Mouse (Mus musculus): ENCODE data around the gene Pamr1. TPM values are rescaled to one million over a fixed set of nuclear protein-coding genes. Genes with fewer than 3 reads are reported as not detected.

The Pamr1 gene
- polyA plus RNA-seq, 1 experiment from 2014 or later = 59.4 TPM

GRCm38 (mm10) chr2:102550910-102551582, 1.2 kb downstream of the Pamr1 start:
- Histone ChIP-seq H3K36me3 (no peaks in the 10 kb centered on the region), H3K9me3 (no peaks in the 10 kb centered on the region), H3K9ac (no peak overlapping the region), H3K4me1 (peaks cover 35% of the 10 kb centered on the region), H3K27ac (no peak overlapping the region), H3K27me3 (peaks cover 8% of the 10 kb centered on the region; the same call in 1 of the 2 replicates), H3K4me3 (peak overlapping the region; percentile 43), H3K4me2 (peak overlapping the region; percentile 50)
- whole genome bisulfite sequencing = 26% methylated on average over 6 of the region's 6 CpGs
- ATAC-seq (ENCODE audit: insufficient number of reproducible peaks, low FRiP score, low TSS enrichment, low read depth) = no peak

- no peaks in the 10 kb centered on the region for H3K9me3 ChIP-seq
- peak overlapping the region; percentile 50; the same call in 1 of the 2 replicates for H3K27ac ChIP-seq
- no peak for ATAC-seq (ENCODE audit: insufficient number of reproducible peaks, low FRiP score, low TSS enrichment, low read depth)
- peaks cover 35% of the 10 kb centered on the region for H3K4me1 ChIP-seq
- peaks cover 8% of the 10 kb centered on the region; the same call in 1 of the 2 replicates for H3K27me3 ChIP-seq
- no peak overlapping the region for H3K9ac ChIP-seq
- peak overlapping the region; percentile 50; the same call in 1 of the 2 replicates for H3K4me2 ChIP-seq
- no peaks in the 10 kb centered on the region for H3K36me3 ChIP-seq
- 21% methylated on average over 3 of the region's 3 CpGs for WGBS
- peak overlapping the region; percentile 43; the same call in 1 of the 2 replicates for H3K4me3 ChIP-seq
Observed at GRCm38 (mm10) chr2:102551594-102551993, 1.8 kb downstream of the Pamr1 start.

- Histone ChIP-seq H3K4me1 (peaks cover 38% of the 10 kb centered on the region), H3K4me2 (peak overlapping the region; percentile 50; the same call in 1 of the 2 replicates), H3K27me3 (peaks cover 8% of the 10 kb centered on the region; the same call in 1 of the 2 replicates), H3K9ac (no peak overlapping the region), H3K9me3 (no peaks in the 10 kb centered on the region), H3K27ac (peak overlapping the region; percentile 50), H3K4me3 (peak overlapping the region; percentile 43; the same call in 1 of the 2 replicates), H3K36me3 (no peaks in the 10 kb centered on the region)
- WGBS = 9% methylated on average over 5 of the region's 5 CpGs
- peak; percentile 49; the same call in 1 of the 2 replicates for ATAC-seq (ENCODE audit: insufficient number of reproducible peaks, low FRiP score, low TSS enrichment, low read depth)
Observed at GRCm38 (mm10) chr2:102552095-102552537, 2.3 kb downstream of the Pamr1 start.

- no peak overlapping the region for H3K4me3 ChIP-seq
- no peak overlapping the region for H3K27ac ChIP-seq
- H3K4me1 ChIP-seq = peaks cover 16% of the 10 kb centered on the region; the same call in 1 of the 2 replicates
- ATAC-seq (ENCODE audit: insufficient number of reproducible peaks, low FRiP score, low TSS enrichment, low read depth) = no peak
- no peak overlapping the region for H3K4me2 ChIP-seq
- H3K9me3 ChIP-seq = no peaks in the 10 kb centered on the region
- no peaks in the 10 kb centered on the region for H3K36me3 ChIP-seq
- H3K9ac ChIP-seq = no peak overlapping the region
- WGBS = 59% methylated on average over 4 of the region's 4 CpGs
- H3K27me3 ChIP-seq = no peaks in the 10 kb centered on the region
Observed at GRCm38 (mm10) chr2:102557085-102557484, 7.3 kb downstream of the Pamr1 start.

DNA sequence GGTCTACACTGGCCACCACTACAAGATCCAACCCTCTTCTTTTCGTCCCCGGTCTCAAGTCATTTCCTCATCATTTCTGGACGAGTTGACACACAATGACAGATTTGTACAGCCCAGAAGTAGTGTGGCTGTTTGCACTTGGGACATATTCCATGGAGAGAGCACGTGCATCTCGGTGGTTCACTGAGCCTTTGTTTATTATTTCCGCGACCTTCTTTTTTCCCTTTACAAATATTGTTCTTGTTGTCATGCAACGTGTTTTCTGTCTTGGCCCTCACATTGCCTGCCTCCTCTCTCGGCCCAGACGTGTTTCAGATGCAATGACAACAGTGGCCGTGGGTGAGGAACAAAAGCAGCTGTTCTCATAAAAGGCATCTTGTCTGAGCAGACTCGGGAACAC, 9.2 kb downstream of the Pamr1 start:
- H3K27me3 ChIP-seq = no peaks in the 10 kb centered on the region
- 84% methylated on average over 12 of the region's 12 CpGs for WGBS
- 0 out of 2 replicates have a peak, but pooled peaks cover 7% of the 10 kb centered on the region for H3K4me1 ChIP-seq
- H3K27ac ChIP-seq = no peak overlapping the region
- H3K4me2 ChIP-seq = no peak overlapping the region
- H3K36me3 ChIP-seq = no peaks in the 10 kb centered on the region
- no peak for ATAC-seq (ENCODE audit: insufficient number of reproducible peaks, low FRiP score, low TSS enrichment, low read depth)
- H3K4me3 ChIP-seq = no peak overlapping the region
- no peak overlapping the region for H3K9ac ChIP-seq
- no peaks in the 10 kb centered on the region for H3K9me3 ChIP-seq

- ATAC-seq (ENCODE audit: insufficient number of reproducible peaks, low FRiP score, low TSS enrichment, low read depth) = no peak
- Histone ChIP-seq H3K27me3 (no peaks in the 10 kb centered on the region), H3K9ac (no peak overlapping the region), H3K9me3 (no peaks in the 10 kb centered on the region), H3K27ac (no peak overlapping the region), H3K4me2 (no peak overlapping the region), H3K4me3 (no peak overlapping the region), H3K36me3 (peaks cover 2% of the 10 kb centered on the region; the same call in 1 of the 2 replicates), H3K4me1 (no peaks in the 10 kb centered on the region)
- WGBS = 77% methylated on average over 1 of the region's 1 CpGs
Observed at GRCm38 (mm10) chr2:102563848-102564247, 14.0 kb downstream of the Pamr1 start.

- Histone ChIP-seq H3K27me3 (no peaks in the 10 kb centered on the region), H3K4me2 (no peak overlapping the region)
Observed at GRCm38 (mm10) chr2:102579248-102579647, 29.4 kb downstream of the Pamr1 start.

DNA sequence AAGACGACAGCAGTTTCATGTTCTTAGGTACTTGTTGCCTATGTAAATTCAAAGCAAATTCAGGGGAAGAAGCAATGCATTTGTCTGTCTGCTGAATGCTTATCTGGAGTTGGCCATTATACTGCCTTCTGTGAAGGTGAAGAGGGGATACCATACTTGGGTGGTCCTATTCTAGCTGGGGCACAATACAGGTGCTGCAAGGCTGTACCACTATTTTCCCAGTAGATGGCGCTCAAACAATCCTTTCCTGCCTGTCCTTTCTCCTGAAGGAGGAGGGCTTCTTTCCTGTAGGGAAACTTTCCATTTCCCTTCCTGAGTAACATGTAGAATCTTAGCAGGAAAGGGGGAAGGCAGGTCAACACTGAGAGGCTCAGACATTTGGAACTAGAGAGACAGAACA, 40.2 kb downstream of the Pamr1 start:
- ATAC-seq (ENCODE audit: insufficient number of reproducible peaks, low FRiP score, low TSS enrichment, low read depth) = no peak
- 39% methylated on average over 2 of the region's 2 CpGs for WGBS
- H3K9me3 ChIP-seq = no peaks in the 10 kb centered on the region
- H3K4me2 ChIP-seq = no peak overlapping the region
- no peaks in the 10 kb centered on the region for H3K36me3 ChIP-seq
- H3K9ac ChIP-seq = no peak overlapping the region
- H3K4me1 ChIP-seq = no peaks in the 10 kb centered on the region
- no peak overlapping the region for H3K27ac ChIP-seq
- no peaks in the 10 kb centered on the region for H3K27me3 ChIP-seq
- H3K4me3 ChIP-seq = no peak overlapping the region

More at GRCm38 (mm10) chr2:102579248-102579647, 29.4 kb downstream of the Pamr1 start:
- no peaks in the 10 kb centered on the region for H3K4me1 ChIP-seq
- H3K36me3 ChIP-seq = no peaks in the 10 kb centered on the region
- no peak overlapping the region for H3K27ac ChIP-seq
- no peak overlapping the region for H3K9ac ChIP-seq
- H3K4me3 ChIP-seq = no peak overlapping the region
- H3K9me3 ChIP-seq = no peaks in the 10 kb centered on the region
- 72% methylated on average over 4 of the region's 4 CpGs for whole genome bisulfite sequencing
- ATAC-seq (ENCODE audit: insufficient number of reproducible peaks, low FRiP score, low TSS enrichment, low read depth) = no peak

DNA sequence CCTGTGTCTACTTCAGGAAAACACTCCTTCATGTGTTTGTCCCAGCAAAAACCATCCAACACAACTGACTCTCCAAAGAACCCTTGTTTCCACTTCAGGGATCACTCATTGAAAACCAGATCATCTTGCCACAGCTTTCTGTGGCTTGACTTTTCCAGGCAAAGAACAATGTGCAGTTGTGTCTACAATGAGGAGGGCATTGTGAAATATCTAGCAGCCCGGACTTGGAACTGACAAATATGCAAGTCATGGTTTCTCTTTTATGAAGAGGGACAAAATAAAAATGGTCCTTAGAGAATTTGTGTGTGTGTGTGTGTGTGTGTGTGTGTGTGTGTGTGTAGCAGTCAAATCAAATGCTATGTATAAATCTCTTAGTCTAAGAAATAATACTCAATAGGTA, 44.7 kb downstream of the Pamr1 start:
- H3K9ac ChIP-seq = no peak overlapping the region
- H3K27ac ChIP-seq = no peak overlapping the region
- H3K36me3 ChIP-seq = no peaks in the 10 kb centered on the region
- no peaks in the 10 kb centered on the region for H3K9me3 ChIP-seq
- H3K4me3 ChIP-seq = no peak overlapping the region
- ATAC-seq (ENCODE audit: insufficient number of reproducible peaks, low FRiP score, low TSS enrichment, low read depth) = no peak
- H3K4me2 ChIP-seq = no peak overlapping the region
- H3K27me3 ChIP-seq = no peaks in the 10 kb centered on the region
- 78% methylated on average over 1 of the region's 1 CpGs for WGBS
- peaks cover 8% of the 10 kb centered on the region for H3K4me1 ChIP-seq

DNA sequence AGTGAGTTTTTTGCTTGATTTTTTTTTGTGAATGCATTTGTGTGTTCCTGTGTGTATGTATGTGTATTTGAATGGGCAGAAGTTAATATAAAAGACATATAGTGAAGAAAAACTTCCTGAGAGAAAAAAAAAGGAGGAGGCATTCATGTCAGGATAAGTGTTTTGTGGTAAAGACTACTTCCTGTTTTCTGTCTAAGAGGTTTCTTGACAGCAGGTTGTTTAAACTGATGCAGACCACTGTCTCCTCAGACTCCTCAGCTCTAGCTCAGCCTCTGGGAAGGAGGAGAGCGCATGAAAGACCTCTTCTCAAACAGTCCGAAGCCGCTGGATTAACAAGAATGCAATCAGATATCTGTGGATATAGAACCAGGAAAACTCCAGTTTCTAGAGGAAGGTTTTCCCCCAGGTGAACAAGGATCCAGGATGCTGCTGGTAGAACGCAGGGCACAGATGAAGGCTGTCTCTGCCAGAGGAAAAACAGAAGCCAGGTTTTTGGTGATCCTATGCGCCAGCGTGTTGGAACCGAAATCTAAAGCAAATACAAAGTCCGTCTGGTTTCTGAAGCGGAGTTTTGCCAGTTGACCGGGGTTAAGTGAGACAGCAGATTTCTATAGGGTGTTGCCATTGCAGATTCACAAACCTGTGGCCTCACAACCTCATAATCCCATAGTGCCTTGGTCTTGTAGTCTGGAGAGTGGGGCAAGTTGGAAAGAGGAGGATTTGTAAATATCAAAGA, 45.8 kb downstream of the Pamr1 start:
- Histone ChIP-seq H3K36me3 (no peaks in the 10 kb centered on the region), H3K27me3 (no peaks in the 10 kb centered on the region), H3K9me3 (no peaks in the 10 kb centered on the region), H3K9ac (no peak overlapping the region), H3K4me1 (peaks cover 8% of the 10 kb centered on the region), H3K4me3 (no peak overlapping the region), H3K4me2 (no peak overlapping the region), H3K27ac (no peak overlapping the region)
- ATAC-seq (ENCODE audit: insufficient number of reproducible peaks, low FRiP score, low TSS enrichment, low read depth) = no peak
- 88% methylated on average over 10 of the region's 10 CpGs for WGBS

DNA sequence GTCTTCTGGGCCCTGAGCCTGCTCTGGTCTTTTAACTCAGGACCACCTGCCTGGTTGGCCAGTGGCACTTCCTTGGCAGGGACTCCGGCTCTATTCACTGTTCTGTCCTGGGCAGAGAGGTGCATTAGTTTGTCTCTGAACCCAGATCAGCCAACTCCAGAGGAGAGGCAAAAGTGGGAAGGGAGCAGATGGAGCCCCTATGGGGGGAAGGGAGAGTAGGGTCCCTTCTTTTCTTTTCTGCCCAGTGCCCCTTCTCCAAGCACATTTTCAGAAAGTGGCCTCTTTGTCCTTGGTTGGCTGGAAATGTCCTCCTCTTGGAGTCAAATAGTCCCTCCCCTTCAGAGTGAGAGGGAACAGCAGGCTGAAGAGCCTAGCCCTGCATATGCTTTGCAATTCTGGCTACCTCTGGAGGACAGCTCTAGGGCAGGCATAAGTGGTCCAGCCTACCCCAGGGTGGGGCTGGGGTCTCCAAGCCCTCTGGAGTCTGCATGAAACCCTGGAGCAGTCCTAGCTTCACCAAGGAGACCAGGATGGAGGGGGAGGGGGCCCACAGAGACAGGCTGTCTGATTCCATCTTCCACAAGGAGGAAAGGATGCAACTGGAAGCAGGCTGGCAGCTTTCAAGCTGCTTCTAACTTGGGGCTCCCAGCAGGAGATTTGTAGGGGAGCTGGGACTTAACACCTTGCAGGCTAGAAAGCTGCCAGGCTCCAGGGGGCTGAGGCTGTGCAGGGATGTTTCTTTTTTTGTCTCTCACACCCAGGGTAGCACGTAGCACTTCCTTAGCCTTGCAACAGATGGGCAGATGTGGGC, 49.3 kb downstream of the Pamr1 start:
- no peaks in the 10 kb centered on the region for H3K36me3 ChIP-seq
- no peak overlapping the region for H3K4me2 ChIP-seq
- ATAC-seq (ENCODE audit: insufficient number of reproducible peaks, low FRiP score, low TSS enrichment, low read depth) = no peak
- peaks cover 8% of the 10 kb centered on the region for H3K4me1 ChIP-seq
- WGBS = 21% methylated on average over 2 of the region's 2 CpGs
- no peak overlapping the region for H3K4me3 ChIP-seq
- H3K27me3 ChIP-seq = no peaks in the 10 kb centered on the region
- no peaks in the 10 kb centered on the region for H3K9me3 ChIP-seq
- no peak overlapping the region for H3K9ac ChIP-seq
- no peak overlapping the region for H3K27ac ChIP-seq

Data from limb, embryonic 15.5 days (tissue).